Mouse (Mus musculus) ES-E14 (cell line): ENCODE results near the gene Ptprk.

Experiments
- CHD2 ChIP-seq: IDR thresholded peaks from 2 replicates; pipeline ENCODE4 v1.6.1; 2014; ENCODE audit warnings: mild to moderate bottlenecking, low read depth, low read length, inconsistent platforms
- HCFC1 ChIP-seq: IDR thresholded peaks from 2 replicates; pipeline ENCODE4 v1.6.1; 2012; ENCODE audit warnings: low read length, inconsistent platforms, borderline replicate concordance; ENCODE audit not compliant: insufficient read depth
- ZC3H11A ChIP-seq: IDR thresholded peaks from 2 replicates; pipeline ENCODE4 v1.6.1; 2012; ENCODE audit warnings: low read depth, mild to moderate bottlenecking, inconsistent platforms, low read length, borderline replicate concordance

- TF ChIP-seq ZC3H11A (no peak), CHD2 (no peak), HCFC1 (no peak)
These were observed 149.8 kb downstream of the Ptprk start for GRCm38 (mm10) chr10:28224376-28224775.
